Mouse (Mus musculus): Measurements from ENCODE around the gene Zfp746.

Zfp746 gene

GRCm38 (mm10) chr6:48032661-48033060 lies 53.7 kb downstream of the Zfp746 start:
- DNase-seq = no peak

GRCm38 (mm10) chr6:48025905-48026660 lies 60.3 kb downstream of the Zfp746 start:
- DNase-seq = no peak

- DNase-seq = no peak
Observed at GRCm38 (mm10) chr6:48024994-48025345, 61.4 kb downstream of the Zfp746 start.

GRCm38 (mm10) chr6:48024330-48024993 lies 61.9 kb downstream of the Zfp746 start:
- DNase-seq = no peak

- DNase-seq = no peak
Observed at GRCm38 (mm10) chr6:48022672-48023071, 63.7 kb downstream of the Zfp746 start.

- no peak for DNase-seq
Observed at GRCm38 (mm10) chr6:48021678-48022077, 64.7 kb downstream of the Zfp746 start.

- peak; percentile 34 for DNase-seq
Observed at GRCm38 (mm10) chr6:48020006-48020405, 66.4 kb downstream of the Zfp746 start.

GRCm38 (mm10) chr6:48016841-48017240 lies 69.6 kb downstream of the Zfp746 start:
- DNase-seq = no peak

GRCm38 (mm10) chr6:48016090-48016521 lies 70.3 kb downstream of the Zfp746 start:
- DNase-seq = peak; percentile 65

Measured in right cerebral cortex, postnatal 25 days (tissue).